Mouse (Mus musculus): ENCODE results near the gene Ppp4r3b.

- TF ChIP-seq GATA1 (IDR thresholded peaks at IDR 0.05; ENCODE audit: borderline replicate concordance, low read length) (no peak), FLI1 (IDR thresholded peaks at IDR 0.05; ENCODE audit: low read length) (no peak)
Measured at GRCm38 (mm10) chr11:29237364-29237763, 64.7 kb downstream of the Ppp4r3b start.

Measured in megakaryocyte, embryonic 14.5 days (primary cell).